Mouse (Mus musculus): ENCODE measurements around the gene D430041D05Rik. TPM values are rescaled to one million over a fixed set of nuclear protein-coding genes. Genes with fewer than 3 reads are reported as not detected.

Gene D430041D05Rik
- polyA plus RNA-seq, 1 experiment from 2014 or later, result not detected

DNA sequence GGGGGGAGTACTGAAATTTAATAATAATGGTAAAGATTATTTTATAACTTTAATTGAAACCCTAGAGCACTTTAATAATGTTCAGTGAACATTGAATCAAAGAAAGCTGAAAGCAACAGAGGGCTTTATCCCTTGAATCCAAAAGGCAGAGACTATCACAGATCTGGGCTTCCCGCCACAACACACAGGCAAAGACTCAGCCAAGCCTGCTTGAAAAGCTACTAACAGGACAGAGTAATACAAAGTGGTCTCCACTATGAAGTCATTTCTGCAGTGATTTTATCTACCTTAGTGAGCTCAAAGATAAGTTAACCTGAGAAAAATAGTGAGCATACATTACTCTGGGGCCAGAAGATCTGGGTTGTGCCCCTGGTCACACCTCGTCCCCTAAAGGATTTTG lies 128.0 kb downstream of the D430041D05Rik start:
- CTCF ChIA-PET, result no interaction called here

GRCm38 (mm10) chr2:104267049-104267448 lies 143.8 kb downstream of the D430041D05Rik start:
- ATAC-seq, result no peak
- TF ChIP-seq CTCF (IDR thresholded peaks at IDR 0.05), result no peak
- CTCF ChIA-PET, result no interaction called here
- H3K27me3 ChIP-seq, result peaks cover 22% of the 10 kb centered on the region
- POLR2A ChIA-PET, result no interaction called here
- in situ Hi-C loops (cut with MboI; ENCODE audit: low pct_unique_long_range_greater_than_20kb), result no loop called here
- DNase-seq (ENCODE audit: low read depth, low spot score), result no peak

More for the DNA sequence above, 128.0 kb downstream of the D430041D05Rik start:
- in situ Hi-C loops (cut with MboI; ENCODE audit: low pct_unique_long_range_greater_than_20kb), result no loop called here
- no peak for DNase-seq (ENCODE audit: low read depth, low spot score)
- peaks cover 27% of the 10 kb centered on the region for H3K27me3 ChIP-seq
- POLR2A ChIA-PET, result no interaction called here
- no peak for TF ChIP-seq CTCF (IDR thresholded peaks at IDR 0.05)
- no peak for ATAC-seq

DNA sequence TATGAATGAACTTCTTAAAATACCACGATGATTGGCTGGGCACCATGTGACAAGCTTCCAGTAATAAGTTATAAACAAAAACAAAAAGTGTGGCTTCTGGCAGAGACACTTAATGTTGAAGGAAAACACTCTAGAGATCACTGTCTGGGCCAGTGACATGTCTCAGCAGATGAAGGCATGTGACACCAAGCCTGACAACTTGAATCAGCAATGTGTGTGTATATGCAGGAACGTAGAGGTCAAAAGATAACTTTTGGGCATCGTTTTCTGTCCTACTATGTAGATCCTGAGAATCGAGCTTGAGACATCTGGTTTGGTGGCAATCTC lies 149.1 kb downstream of the D430041D05Rik start:
- CTCF ChIA-PET, result no interaction called here
- ATAC-seq (no peak), DNase-seq (ENCODE audit: low read depth, low spot score) (no peak)
- in situ Hi-C loops (cut with MboI; ENCODE audit: low pct_unique_long_range_greater_than_20kb), result no loop called here
- TF ChIP-seq CTCF (IDR thresholded peaks at IDR 0.05), result no peak
- POLR2A ChIA-PET, result no interaction called here
- peaks cover 18% of the 10 kb centered on the region for H3K27me3 ChIP-seq

- ChIA-PET CTCF (no interaction called here), POLR2A (no interaction called here)
- DNase-seq (ENCODE audit: low read depth, low spot score) (no peak), ATAC-seq (no peak)
- in situ Hi-C loops (cut with MboI; ENCODE audit: low pct_unique_long_range_greater_than_20kb), result no loop called here
- peaks cover 17% of the 10 kb centered on the region for H3K27me3 ChIP-seq
- no peak for TF ChIP-seq CTCF (IDR thresholded peaks at IDR 0.05)
Observed at GRCm38 (mm10) chr2:104260920-104261740, 149.7 kb downstream of the D430041D05Rik start.

DNA sequence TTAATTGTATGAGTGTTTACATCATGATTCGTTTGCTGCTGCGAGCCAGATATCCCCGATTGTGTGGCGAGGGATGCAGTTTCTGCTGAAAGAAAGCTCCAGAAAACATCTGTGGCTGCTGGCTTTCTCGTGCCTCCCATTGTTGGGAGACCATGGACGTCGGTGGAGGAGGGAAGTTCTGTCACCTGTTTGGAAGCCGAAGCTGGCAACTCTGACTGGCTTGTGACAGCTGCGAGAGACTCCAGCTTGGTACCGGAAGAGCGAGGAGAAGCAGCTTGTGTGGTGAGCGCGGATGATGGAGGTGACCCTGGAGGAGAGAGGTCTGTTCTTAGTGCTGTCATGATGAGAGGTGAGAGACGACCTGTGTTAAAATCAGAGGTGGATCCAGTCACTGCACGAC lies 154.2 kb downstream of the D430041D05Rik start:
- no peak for DNase-seq (ENCODE audit: low read depth, low spot score)
- in situ Hi-C loops (cut with MboI; ENCODE audit: low pct_unique_long_range_greater_than_20kb), result no loop called here
- ChIA-PET POLR2A (interaction anchor here (0.7 kb wide), 1 partner anchor 238 kb away, joined by 3 read pairs; no protein-coding TSS in a partner anchor), CTCF (no interaction called here)
- H3K27me3 ChIP-seq, result no peaks in the 10 kb centered on the region
- no peak for ATAC-seq
- TF ChIP-seq CTCF (IDR thresholded peaks at IDR 0.05), result no peak

DNA sequence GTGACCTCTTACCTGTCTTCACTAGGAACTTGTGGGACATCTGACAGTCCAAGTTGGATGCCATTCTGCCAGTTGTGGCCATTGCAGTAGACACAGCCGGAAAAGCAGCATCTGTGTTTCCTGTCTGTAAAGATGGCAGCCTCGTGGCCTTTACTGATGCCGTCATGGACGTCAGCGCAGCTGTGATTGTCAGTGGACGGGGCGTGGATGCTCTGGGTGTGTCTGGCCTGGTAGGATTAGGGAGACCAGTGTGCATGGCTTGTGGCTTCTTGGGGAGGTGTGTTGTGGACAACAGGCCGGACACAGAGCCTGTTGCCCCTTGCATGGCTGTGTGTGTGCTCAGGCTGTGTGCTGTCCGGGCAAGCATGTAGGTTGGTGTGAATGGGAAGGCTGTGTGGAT lies 155.9 kb downstream of the D430041D05Rik start:
- no peaks in the 10 kb centered on the region for H3K27me3 ChIP-seq
- ATAC-seq, result no peak
- in situ Hi-C loops (cut with MboI; ENCODE audit: low pct_unique_long_range_greater_than_20kb), result no loop called here
- ChIA-PET POLR2A (no interaction called here), CTCF (no interaction called here)
- no peak for TF ChIP-seq CTCF (IDR thresholded peaks at IDR 0.05)
- DNase-seq (ENCODE audit: low read depth, low spot score), result no peak

DNA sequence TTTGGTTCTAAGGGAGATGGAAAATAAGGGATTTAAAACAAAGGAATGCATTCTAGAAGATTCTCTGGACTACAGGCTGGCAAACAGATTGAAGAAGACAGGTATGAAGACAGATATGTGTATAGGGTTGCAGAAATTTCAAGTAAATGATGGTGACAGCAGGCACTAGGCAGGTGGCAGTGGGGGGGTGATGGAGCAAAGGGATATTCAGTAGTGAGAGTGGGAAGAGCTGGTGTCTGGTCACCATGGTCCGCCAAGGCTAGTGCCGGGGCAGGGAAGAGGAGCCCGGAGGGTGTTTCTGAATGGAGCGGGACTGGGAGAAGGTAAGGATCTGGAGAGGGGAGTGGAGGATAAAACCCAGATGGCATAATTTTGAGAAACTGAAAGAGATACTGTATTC lies 157.5 kb downstream of the D430041D05Rik start:
- no peak for TF ChIP-seq CTCF (IDR thresholded peaks at IDR 0.05)
- in situ Hi-C loops (cut with MboI; ENCODE audit: low pct_unique_long_range_greater_than_20kb), result no loop called here
- CTCF ChIA-PET, result interaction anchor here (1.2 kb wide), 1 partner anchor 24 kb away, joined by 3 read pairs; no protein-coding TSS in a partner anchor
- no peaks in the 10 kb centered on the region for H3K27me3 ChIP-seq
- POLR2A ChIA-PET, result no interaction called here
- ATAC-seq, result no peak
- DNase-seq (ENCODE audit: low read depth, low spot score), result no peak

DNA sequence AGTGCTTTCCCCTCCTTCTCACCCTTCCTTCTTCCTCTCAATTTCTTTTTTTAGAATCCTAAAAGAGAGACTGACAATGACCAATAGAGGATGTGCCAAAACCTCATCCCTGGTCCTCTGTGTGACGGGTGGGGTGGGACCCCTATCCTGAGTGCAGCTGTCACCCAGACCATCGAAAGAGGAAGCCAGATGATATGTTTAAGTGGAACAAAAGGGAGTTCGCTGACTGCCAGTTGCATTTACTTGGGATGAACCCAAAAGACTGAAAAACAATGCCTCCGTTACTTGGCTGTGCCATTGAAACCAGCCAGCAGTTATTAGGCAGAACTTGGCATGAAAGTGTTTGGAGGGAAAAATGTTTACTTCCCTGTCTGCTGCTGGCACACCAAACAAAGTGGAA lies 159.2 kb downstream of the D430041D05Rik start:
- POLR2A ChIA-PET, result no interaction called here
- no peak for DNase-seq (ENCODE audit: low read depth, low spot score)
- in situ Hi-C loops (cut with MboI; ENCODE audit: low pct_unique_long_range_greater_than_20kb), result no loop called here
- no peak for TF ChIP-seq CTCF (IDR thresholded peaks at IDR 0.05)
- peaks cover 3% of the 10 kb centered on the region for H3K27me3 ChIP-seq
- CTCF ChIA-PET, result no interaction called here
- no peak for ATAC-seq

GRCm38 (mm10) chr2:104249856-104250255 lies 161.0 kb downstream of the D430041D05Rik start:
- ChIA-PET CTCF (no interaction called here), POLR2A (no interaction called here)
- no peak for ATAC-seq
- in situ Hi-C loops (cut with MboI; ENCODE audit: low pct_unique_long_range_greater_than_20kb), result no loop called here
- peaks cover 3% of the 10 kb centered on the region for H3K27me3 ChIP-seq
- DNase-seq (ENCODE audit: low read depth, low spot score), result no peak
- no peak for TF ChIP-seq CTCF (IDR thresholded peaks at IDR 0.05)

GRCm38 (mm10) chr2:104246851-104247250 lies 164.0 kb downstream of the D430041D05Rik start:
- ChIA-PET CTCF (no interaction called here), POLR2A (no interaction called here)
- peaks cover 3% of the 10 kb centered on the region for H3K27me3 ChIP-seq
- DNase-seq (ENCODE audit: low read depth, low spot score), result no peak
- no peak for TF ChIP-seq CTCF (IDR thresholded peaks at IDR 0.05)
- no peak for ATAC-seq
- in situ Hi-C loops (cut with MboI; ENCODE audit: low pct_unique_long_range_greater_than_20kb), result no loop called here

DNA sequence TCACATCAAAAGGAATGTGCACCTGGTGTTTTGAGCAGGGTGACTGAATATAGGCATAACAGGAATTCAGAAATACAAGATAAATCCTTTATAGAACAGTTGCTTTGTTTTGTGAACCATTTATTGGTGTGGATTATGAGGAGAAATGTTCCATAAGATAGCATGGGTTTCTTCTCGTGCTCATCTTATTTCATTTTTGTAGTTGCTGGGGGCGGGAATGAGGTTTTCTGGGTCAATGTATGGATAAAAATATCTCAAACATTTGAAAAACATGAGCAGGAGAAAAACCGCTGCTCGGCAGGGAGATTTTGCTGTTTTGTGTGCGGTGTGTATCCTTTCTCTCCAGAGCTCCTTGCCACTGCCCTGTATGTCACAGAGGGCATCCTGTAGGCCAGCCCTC lies 168.8 kb downstream of the D430041D05Rik start:
- peaks cover 6% of the 10 kb centered on the region for H3K27me3 ChIP-seq
- DNase-seq (ENCODE audit: low read depth, low spot score) (no peak), ATAC-seq (no peak)
- ChIA-PET CTCF (no interaction called here), POLR2A (no interaction called here)
- in situ Hi-C loops (cut with MboI; ENCODE audit: low pct_unique_long_range_greater_than_20kb), result no loop called here
- TF ChIP-seq CTCF (IDR thresholded peaks at IDR 0.05), result no peak

DNA sequence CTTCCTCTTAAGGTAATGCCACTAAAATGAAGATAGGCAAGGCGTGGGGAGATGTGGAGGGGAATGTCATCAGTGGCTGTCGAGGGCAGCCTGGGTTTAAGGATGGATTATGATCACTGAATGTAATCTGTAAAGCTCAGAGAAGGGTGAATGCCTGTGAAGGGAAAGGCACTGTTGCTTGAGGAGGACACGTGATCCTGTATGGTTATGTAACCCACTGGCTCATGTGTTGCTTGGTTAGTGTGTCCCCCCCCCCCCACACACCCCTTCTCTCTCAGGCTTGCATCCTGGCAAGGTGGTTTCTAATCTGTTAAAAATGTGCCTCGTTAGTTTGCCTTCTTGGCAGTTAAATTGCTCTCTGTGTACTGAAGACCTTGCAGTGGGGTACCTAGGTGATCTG lies 173.7 kb downstream of the D430041D05Rik start:
- ChIA-PET POLR2A (no interaction called here), CTCF (no interaction called here)
- peaks cover 14% of the 10 kb centered on the region for H3K27me3 ChIP-seq
- in situ Hi-C loops (cut with MboI; ENCODE audit: low pct_unique_long_range_greater_than_20kb), result no loop called here
- ATAC-seq (no peak), DNase-seq (ENCODE audit: low read depth, low spot score) (no peak)
- TF ChIP-seq CTCF (IDR thresholded peaks at IDR 0.05), result no peak
